Mouse (Mus musculus) forebrain, embryonic 15.5 days (tissue): ENCODE measurements around the gene Siah3. TPM values are rescaled to one million over a fixed set of nuclear protein-coding genes. Genes with fewer than 3 reads are reported as not detected.
"Not testable (repeated sequence)": the region's sequence is repeated elsewhere in the genome, so short reads cannot be mapped to it uniquely, and the experiment has no call there.

Experiments
- ATAC-seq: fragments of 200-750 bp; cut with Nextera tagmentation; replicated peaks from 2 replicates; pipeline ENCODE4 v1.8.0; 2017; ENCODE audit warnings: mild to moderate bottlenecking, moderate TSS enrichment, moderate library complexity
- H3K27ac ChIP-seq: fragments of 300-500 bp; sonication (generic); replicated peaks from 2 replicates; pipeline ENCODE4 v1.5.1; 2015; ENCODE audit warnings: mild to moderate bottlenecking, inconsistent platforms
- H3K27me3 ChIP-seq: fragments of 300-500 bp; sonication (generic); 2 replicates; pipeline ENCODE4 v1.6.1; 2015; ENCODE audit warnings: inconsistent platforms
- H3K36me3 ChIP-seq: fragments of 300-500 bp; sonication (generic); 2 replicates; pipeline ENCODE4 v1.6.1; 2015; ENCODE audit warnings: mild to moderate bottlenecking, inconsistent platforms
- H3K4me1 ChIP-seq: fragments of 300-500 bp; sonication (generic); 2 replicates; pipeline ENCODE4 v1.6.1; 2015; ENCODE audit warnings: inconsistent platforms
- H3K4me2 ChIP-seq: fragments of 300-500 bp; sonication (generic); replicated peaks from 2 replicates; pipeline ENCODE4 v1.6.1; 2015; ENCODE audit warnings: mild to moderate bottlenecking, inconsistent platforms
- H3K4me3 ChIP-seq: fragments of 300-500 bp; sonication (generic); 2 replicates; pipeline ENCODE4 v1.5.1; 2015; ENCODE audit warnings: mild to moderate bottlenecking, inconsistent platforms
- H3K9ac ChIP-seq: fragments of 300-500 bp; sonication (generic); replicated peaks from 2 replicates; pipeline ENCODE4 v1.6.1; 2015; ENCODE audit warnings: mild to moderate bottlenecking, inconsistent platforms
- H3K9me3 ChIP-seq: fragments of 300-500 bp; sonication (generic); 2 replicates; pipeline ENCODE4 v1.6.1; 2016; ENCODE audit warnings: inconsistent platforms
- WGBS: fragments of 180-500 bp; shearing (Covaris S2); methylation state at CpG from one replicate; pipeline ENCODE4 v1.1.7; 2015; ENCODE audit warnings: mixed read lengths; 5-methylcytosine and 5-hydroxymethylcytosine counted together
- polyA plus RNA-seq: library from polyadenylated mRNA; unstranded; fragments of >200 nt; fragmentation: Nextera tagmentation; extraction: Ambion mirVana; gene quantifications from 2 replicates; pipeline ENCODE4 v1.2.1, GENCODE M21; 2015

The Siah3 gene
- polyA plus RNA-seq, 1 experiment from 2014 or later: 3.8 TPM

DNA sequence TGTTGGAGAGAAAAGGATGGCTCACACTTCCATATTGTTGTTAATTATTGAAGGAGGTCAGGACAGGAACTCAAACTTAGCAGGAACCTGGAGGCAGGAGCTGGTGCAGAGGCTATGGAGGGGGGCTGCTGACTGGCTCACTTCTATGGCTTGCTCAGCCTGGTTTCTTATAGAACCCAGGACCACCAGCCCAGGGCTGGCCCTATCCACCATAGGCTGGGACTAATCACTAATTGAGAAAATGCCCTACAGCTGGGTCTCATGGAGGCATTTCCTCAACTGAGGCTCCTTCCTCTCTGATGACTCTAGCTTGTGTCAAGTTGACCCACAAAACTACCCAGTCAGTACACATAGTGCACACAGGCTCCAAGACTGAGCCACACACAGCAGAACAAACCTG is 9.5 kb upstream of the Siah3 start:
- not testable (repeated sequence) for H3K9me3 ChIP-seq, H3K27ac ChIP-seq, H3K36me3 ChIP-seq, H3K9ac ChIP-seq, H3K4me3 ChIP-seq, H3K27me3 ChIP-seq, H3K4me2 ChIP-seq
- peak; percentile 33; the same call in 1 of the 2 replicates for ATAC-seq
- H3K4me1 ChIP-seq: peaks cover 17% of the 10 kb centered on the region

DNA sequence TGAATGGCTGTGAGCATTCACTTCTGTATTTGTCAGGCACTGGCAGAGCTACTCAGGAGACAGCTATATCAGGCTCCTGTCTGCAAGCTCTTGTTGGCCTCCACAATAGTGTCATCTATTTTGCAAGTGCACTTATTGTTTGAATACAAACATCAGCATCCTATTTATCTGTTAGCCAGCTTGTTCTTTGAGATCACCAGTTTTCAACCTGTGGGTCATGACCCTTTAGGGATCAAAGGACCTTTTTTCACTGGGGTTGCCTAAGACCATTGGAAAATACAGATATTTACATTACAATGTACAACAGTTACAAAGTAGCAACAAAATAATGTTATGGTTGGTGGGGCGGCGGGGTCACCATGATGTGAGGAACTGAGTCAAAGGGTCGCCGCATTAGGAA is 1.9 kb upstream of the Siah3 start:
- Histone ChIP-seq H3K27ac (no peak overlapping the region), H3K4me3 (no peak overlapping the region), H3K4me2 (no peak overlapping the region), H3K36me3 (no peaks in the 10 kb centered on the region), H3K27me3 (no peaks in the 10 kb centered on the region), H3K9ac (no peak overlapping the region), H3K9me3 (no peaks in the 10 kb centered on the region), H3K4me1 (peaks cover 44% of the 10 kb centered on the region)
- no peak for ATAC-seq
- 93% methylated on average over 4 of the region's 4 CpGs for WGBS

DNA sequence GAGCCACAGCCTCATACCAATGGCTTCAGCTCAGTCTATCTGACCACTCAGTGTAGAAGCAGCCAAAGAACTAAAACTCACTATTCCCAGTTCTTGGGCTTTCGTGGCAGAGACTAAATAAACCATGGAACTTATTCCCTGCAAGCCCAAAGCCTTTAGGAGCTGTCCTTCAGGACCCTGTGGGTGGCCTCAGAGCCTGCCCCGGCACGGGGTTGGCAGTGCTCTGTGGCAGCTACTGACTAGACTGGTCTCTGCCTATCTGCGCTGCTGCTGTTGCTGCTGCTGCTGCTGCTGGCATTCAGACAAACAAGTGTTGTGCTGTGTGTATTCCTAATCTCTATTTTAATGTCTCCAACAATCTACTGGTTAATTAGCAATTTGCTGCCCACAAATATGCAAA is 1.1 kb upstream of the Siah3 start:
- WGBS: 2% methylated on average over 4 of the region's 4 CpGs
- peak; percentile 64 for ATAC-seq
- Histone ChIP-seq H3K4me2 (peak overlapping the region; percentile 75), H3K36me3 (no peaks in the 10 kb centered on the region), H3K27ac (peak overlapping the region; percentile 94), H3K9me3 (no peaks in the 10 kb centered on the region), H3K9ac (peak overlapping the region; percentile 56), H3K4me1 (peaks cover 52% of the 10 kb centered on the region), H3K27me3 (no peaks in the 10 kb centered on the region), H3K4me3 (peak overlapping the region; percentile 54)

DNA sequence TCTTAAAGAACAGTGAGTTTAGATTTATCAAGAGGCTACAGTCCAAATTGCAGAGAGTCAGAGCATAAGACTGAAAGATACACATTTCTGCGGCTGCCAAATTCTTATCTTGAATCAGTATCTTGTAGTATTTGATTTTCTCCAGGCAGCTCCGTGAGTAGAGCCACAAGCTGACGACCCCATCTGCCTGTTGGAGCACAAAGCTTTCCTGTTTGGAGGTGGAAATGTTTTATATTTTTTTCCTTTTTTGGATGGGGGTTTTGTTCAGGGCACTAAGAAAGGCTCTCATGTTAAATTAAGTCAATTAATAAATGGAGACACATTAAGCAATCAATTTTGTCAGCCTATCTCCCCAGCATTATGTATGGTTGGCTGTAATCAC is 430 bp upstream of the Siah3 start:
- peak overlapping the region; percentile 56 for H3K9ac ChIP-seq
- H3K9me3 ChIP-seq: no peaks in the 10 kb centered on the region
- H3K36me3 ChIP-seq: no peaks in the 10 kb centered on the region
- WGBS: 8% methylated on average over 3 of the region's 3 CpGs
- ATAC-seq: no peak
- H3K4me3 ChIP-seq: peak overlapping the region; percentile 54
- peak overlapping the region; percentile 75 for H3K4me2 ChIP-seq
- H3K4me1 ChIP-seq: peaks cover 59% of the 10 kb centered on the region
- H3K27me3 ChIP-seq: no peaks in the 10 kb centered on the region
- H3K27ac ChIP-seq: peak overlapping the region; percentile 94

DNA sequence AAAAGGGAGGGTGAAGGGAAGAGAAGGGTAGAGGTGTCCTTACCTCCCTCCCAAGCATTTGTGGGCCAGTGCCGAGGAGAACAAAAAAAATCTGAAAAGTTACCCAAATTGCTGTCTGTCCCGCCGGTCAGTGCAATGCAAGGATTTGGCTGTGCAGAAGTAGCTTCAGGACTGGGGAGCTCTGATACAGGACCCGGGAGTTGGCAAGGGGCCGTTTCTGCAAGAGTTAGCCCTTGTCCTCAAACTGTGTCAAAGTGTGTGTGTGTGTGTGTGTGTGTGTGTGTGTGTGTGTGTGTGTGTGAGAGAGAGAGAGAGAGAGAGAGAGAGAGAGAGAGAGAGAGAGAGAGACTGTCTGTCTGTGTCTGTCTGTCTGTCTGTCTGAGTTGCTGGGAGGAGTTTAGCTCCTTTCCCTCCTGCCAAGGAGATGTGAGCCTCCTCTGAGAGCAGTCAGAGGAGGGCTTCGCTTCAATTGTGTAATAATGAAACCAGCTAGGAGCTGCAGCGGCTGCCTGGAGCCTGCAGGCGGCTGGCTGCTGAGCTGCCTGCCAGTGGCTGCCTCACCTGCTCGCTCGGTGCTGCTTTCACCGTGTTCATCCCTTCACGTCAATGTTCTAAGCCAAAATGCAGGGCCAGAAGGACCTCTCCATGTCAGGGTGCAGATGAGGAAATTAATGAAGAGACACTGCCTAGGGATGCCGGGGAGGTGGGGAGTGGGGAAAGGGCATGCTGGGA is 873 bp downstream of the Siah3 start:
- under 1% methylated on average over 13 of the region's 13 CpGs for WGBS
- Histone ChIP-seq H3K4me3 (peak overlapping the region; percentile 54), H3K27me3 (no peaks in the 10 kb centered on the region), H3K9me3 (no peaks in the 10 kb centered on the region), H3K36me3 (no peaks in the 10 kb centered on the region), H3K9ac (peak overlapping the region; percentile 56), H3K27ac (peak overlapping the region; percentile 94), H3K4me2 (peak overlapping the region; percentile 75), H3K4me1 (peaks cover 72% of the 10 kb centered on the region)
- ATAC-seq: peak; percentile 63

DNA sequence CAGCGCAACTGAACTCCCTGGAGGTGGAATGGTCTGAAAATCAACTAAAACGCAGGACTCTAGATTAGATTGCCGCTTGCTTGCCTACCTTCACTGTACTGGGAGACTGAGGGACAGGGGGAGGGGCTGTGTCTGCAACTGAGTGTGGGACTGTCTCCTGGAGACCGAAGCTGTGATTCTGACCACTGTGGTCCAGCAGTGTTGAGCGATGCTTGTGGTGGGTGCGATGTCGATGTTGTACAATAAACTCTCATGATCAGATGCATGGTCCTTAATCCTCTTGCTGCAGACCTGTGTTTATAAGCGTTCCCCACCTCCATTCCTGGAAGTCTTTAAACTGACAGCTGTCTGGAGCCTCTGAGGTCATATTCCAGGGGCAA is 1.4 kb downstream of the Siah3 start:
- peak overlapping the region; percentile 56 for H3K9ac ChIP-seq
- no peaks in the 10 kb centered on the region for H3K36me3 ChIP-seq
- H3K27me3 ChIP-seq: no peaks in the 10 kb centered on the region
- 5% methylated on average over 8 of the region's 8 CpGs for WGBS
- H3K4me2 ChIP-seq: peak overlapping the region; percentile 75
- H3K9me3 ChIP-seq: no peaks in the 10 kb centered on the region
- H3K4me3 ChIP-seq: peak overlapping the region; percentile 54
- peaks cover 72% of the 10 kb centered on the region for H3K4me1 ChIP-seq
- peak overlapping the region; percentile 94 for H3K27ac ChIP-seq
- peak; percentile 38 for ATAC-seq

DNA sequence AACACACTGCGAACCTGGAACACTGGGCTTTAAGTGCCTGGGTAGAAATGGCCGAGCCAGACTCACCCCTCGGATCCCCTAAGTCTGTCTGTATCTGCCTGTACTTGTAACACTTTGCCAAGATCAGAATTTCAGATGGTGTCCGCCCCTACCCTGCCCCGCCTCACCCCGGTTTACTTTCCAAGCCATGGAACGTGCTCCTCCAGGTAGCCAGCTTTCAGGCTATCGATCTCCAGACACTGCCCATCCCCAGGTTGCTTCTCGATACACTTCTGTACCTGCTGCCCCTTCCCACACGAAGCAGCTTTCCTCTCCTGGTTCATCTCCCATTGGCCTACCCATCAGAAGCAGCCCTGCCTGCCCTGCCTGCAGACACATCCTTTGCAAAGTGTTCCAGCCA is 3.6 kb downstream of the Siah3 start:
- Histone ChIP-seq H3K4me2 (peak overlapping the region; percentile 75), H3K27ac (peak overlapping the region; percentile 94), H3K4me3 (peak overlapping the region; percentile 10; the same call in 1 of the 2 replicates), H3K27me3 (no peaks in the 10 kb centered on the region), H3K9ac (peak overlapping the region; percentile 31; the same call in 1 of the 2 replicates), H3K9me3 (no peaks in the 10 kb centered on the region), H3K36me3 (no peaks in the 10 kb centered on the region), H3K4me1 (peaks cover 62% of the 10 kb centered on the region)
- 62% methylated on average over 10 of the region's 10 CpGs for WGBS
- ATAC-seq: no peak

DNA sequence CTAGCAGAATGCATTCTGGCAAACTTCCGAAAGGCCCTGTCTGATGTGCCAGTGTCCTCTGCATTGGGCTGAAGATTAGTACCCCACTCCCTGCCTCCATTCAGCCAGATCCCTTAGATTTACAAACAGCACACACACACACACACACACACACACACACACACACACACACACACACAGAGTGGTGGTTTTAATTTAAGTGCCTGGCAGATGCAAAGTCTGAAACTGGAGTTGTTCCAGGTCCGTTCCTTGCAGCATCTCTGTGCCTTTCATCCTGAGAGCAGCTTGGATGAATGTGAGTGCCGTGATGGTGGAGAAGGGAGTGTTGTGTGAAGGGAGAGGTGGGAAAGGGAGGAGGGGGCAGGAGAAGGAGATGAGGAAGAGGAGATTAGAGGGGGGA is 4.2 kb downstream of the Siah3 start:
- ATAC-seq: peak; percentile 50
- H3K27me3 ChIP-seq: no peaks in the 10 kb centered on the region
- peak overlapping the region; percentile 75 for H3K4me2 ChIP-seq
- peak overlapping the region; percentile 31; the same call in 1 of the 2 replicates for H3K9ac ChIP-seq
- 5% methylated on average over 3 of the region's 3 CpGs for WGBS
- H3K4me3 ChIP-seq: peak overlapping the region; percentile 10; the same call in 1 of the 2 replicates
- H3K9me3 ChIP-seq: no peaks in the 10 kb centered on the region
- peaks cover 56% of the 10 kb centered on the region for H3K4me1 ChIP-seq
- peak overlapping the region; percentile 94 for H3K27ac ChIP-seq
- H3K36me3 ChIP-seq: no peaks in the 10 kb centered on the region

DNA sequence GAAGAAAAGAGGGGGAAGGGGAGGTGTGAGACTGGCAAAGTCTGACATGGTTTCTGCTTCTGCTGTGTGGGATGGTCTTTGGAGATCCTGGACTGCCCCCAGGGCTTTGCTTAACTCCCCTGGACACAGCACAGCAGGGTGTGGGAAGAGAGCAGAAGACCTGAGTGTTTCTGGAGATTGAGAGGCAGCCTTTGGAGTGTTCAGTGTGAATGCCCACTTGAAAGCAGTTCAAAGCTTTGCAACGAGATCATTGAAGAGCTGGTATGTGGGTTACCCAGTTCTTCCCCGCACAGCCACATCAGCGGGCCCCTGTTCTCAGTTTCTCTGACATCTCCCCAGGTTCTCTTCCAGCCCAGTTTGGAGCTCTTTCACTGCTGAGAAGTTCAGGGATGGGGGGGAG is 4.7 kb downstream of the Siah3 start:
- Histone ChIP-seq H3K4me2 (peak overlapping the region; percentile 75), H3K9ac (no peak overlapping the region), H3K4me3 (no peak overlapping the region), H3K27ac (peak overlapping the region; percentile 94), H3K9me3 (no peaks in the 10 kb centered on the region), H3K27me3 (no peaks in the 10 kb centered on the region), H3K36me3 (no peaks in the 10 kb centered on the region), H3K4me1 (peaks cover 52% of the 10 kb centered on the region)
- 11% methylated on average over 3 of the region's 3 CpGs for WGBS
- peak; percentile 15; the same call in 1 of the 2 replicates for ATAC-seq

DNA sequence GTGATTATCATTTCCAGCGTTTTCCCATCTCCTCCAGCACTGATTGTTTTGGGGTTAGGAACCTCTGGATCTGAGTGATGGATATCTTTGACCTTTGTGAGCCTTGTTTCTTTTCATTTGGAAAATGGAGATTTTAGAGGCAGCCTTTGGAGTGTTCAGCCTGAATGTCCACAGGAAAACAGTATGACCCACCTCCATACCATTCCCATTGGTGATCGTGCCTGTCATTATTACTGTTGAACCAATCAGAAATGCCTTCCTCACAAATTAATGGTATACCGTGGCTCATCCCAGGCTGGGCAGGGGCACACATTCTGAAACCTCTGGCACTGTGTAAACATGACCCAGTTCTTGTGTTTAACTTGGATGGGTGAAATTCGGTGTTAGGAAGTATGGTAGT is 6.0 kb downstream of the Siah3 start:
- Histone ChIP-seq H3K9ac (no peak overlapping the region), H3K4me2 (no peak overlapping the region), H3K27ac (no peak overlapping the region), H3K27me3 (no peaks in the 10 kb centered on the region), H3K4me3 (no peak overlapping the region), H3K36me3 (no peaks in the 10 kb centered on the region), H3K9me3 (no peaks in the 10 kb centered on the region), H3K4me1 (peaks cover 46% of the 10 kb centered on the region)
- WGBS: 83% methylated on average over 4 of the region's 4 CpGs
- no peak for ATAC-seq

DNA sequence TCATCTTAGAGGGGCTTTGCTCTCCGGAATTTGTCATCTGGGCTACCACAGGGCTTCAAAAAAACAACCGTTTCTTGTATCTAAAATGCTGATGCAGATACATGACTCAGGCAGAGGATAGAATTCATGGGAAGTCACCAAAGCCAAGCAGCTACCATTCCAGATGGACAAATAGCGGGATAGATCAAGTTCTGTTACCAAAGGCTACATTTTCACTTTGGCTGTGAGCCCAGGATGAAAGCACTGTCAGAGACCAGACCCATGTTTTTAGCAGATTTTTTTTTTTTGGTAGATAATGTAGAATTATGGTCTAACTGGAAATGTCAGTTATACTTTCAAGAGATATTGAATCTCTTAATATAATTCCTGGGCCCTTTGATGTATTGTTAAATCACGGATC is 7.4 kb downstream of the Siah3 start:
- no peaks in the 10 kb centered on the region for H3K9me3 ChIP-seq

DNA sequence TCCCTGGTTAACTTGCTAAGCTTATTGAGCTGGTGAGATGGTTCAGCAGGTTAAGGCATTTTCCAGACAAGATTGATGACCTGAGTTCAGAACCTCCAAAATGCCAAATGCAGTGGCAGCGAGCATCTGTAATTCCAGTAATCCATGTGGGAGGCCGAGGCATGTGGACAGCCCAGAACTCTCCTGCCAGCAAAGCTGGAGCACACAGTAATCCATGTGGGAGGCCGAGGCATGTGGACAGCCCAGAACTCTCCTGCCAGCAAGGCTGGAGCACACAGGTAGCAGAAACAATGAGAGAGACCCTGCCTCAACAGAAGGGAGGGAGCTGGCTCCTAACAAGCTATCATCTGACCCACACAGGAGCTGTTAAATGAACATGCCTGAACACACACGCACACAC is 13.2 kb downstream of the Siah3 start:
- Histone ChIP-seq H3K9me3 (no peaks in the 10 kb centered on the region), H3K27ac (no peak overlapping the region), H3K9ac (no peak overlapping the region), H3K4me1 (peaks cover 14% of the 10 kb centered on the region), H3K4me3 (no peak overlapping the region), H3K27me3 (no peaks in the 10 kb centered on the region), H3K36me3 (no peaks in the 10 kb centered on the region), H3K4me2 (no peak overlapping the region)
- no peak for ATAC-seq
- WGBS: 91% methylated on average over 4 of the region's 4 CpGs

More for the DNA sequence above, 7.4 kb downstream of the Siah3 start:
- no peak for ATAC-seq
- no peak overlapping the region for H3K4me3 ChIP-seq
- no peak overlapping the region for H3K9ac ChIP-seq
- H3K27ac ChIP-seq: no peak overlapping the region
- no peaks in the 10 kb centered on the region for H3K27me3 ChIP-seq
- H3K4me2 ChIP-seq: no peak overlapping the region
- H3K4me1 ChIP-seq: peaks cover 34% of the 10 kb centered on the region
- WGBS: 76% methylated on average over 4 of the region's 4 CpGs
- no peaks in the 10 kb centered on the region for H3K36me3 ChIP-seq
